Mouse (Mus musculus): Measurements from ENCODE around the gene Snrpd3.

- no peak for TF ChIP-seq POLR2A (IDR thresholded peaks at IDR 0.05; ENCODE audit: control insufficient read depth, low read depth, low read length)
- TF ChIP-seq CTCF (IDR thresholded peaks at IDR 0.05; ENCODE audit: control insufficient read depth, insufficient read depth, insufficient replicate concordance, low read depth, low read length): peak; percentile 46; the same call in 1 of the 2 replicates
These were observed 31.0 kb upstream of the Snrpd3 start for GRCm38 (mm10) chr10:75486086-75486979.

All from testis, adult 2 months (tissue).